Mouse (Mus musculus) spleen, adult 12 weeks (tissue): ENCODE data around the gene Gm45062.
A peak's percentile ranks its signal among the peaks of the same experiment; 100 is the strongest.
"Not testable (repeated sequence)": the region's sequence is repeated elsewhere in the genome, so short reads cannot be mapped to it uniquely, and the experiment has no call there.

ENCODE experiments used
- DNase-seq: peaks from one replicate; pipeline ENCODE4 v3.0.0; 2022; ENCODE audit warnings: low spot score

Gene Gm45062

DNA sequence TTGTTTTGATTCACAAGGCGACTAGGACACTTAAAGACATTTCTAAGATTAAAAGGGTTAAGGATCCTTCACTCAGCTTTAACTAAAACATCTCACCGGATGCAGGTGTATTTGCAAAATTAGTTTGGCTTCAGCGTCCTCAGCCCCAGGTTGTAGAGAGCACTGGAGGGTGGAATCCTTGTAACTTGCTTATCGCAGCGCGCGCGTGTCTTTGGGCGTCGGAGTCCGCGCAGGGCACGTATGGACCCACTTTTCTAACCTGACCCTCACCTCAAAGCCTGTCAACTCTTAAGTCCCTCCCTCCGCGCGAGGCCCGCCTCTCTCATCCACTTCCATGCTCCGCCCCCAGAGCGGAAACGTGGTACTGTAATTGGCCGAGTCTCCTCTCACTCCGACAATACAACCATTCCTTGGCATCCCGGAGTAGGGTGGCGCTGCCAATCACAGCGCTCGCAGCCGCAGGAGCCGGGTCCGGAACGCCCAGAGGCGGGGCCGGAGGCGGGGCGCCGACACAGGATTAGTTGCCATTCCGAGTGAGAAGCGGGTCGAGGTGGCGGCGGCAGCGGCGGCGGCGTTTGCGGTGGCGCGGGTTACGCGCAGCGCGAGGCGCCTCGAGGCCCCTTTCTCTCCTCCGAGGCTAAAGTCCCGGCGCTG, 249.8 kb downstream of the Gm45062 start:
- DNase-seq = peak; percentile 99

DNA sequence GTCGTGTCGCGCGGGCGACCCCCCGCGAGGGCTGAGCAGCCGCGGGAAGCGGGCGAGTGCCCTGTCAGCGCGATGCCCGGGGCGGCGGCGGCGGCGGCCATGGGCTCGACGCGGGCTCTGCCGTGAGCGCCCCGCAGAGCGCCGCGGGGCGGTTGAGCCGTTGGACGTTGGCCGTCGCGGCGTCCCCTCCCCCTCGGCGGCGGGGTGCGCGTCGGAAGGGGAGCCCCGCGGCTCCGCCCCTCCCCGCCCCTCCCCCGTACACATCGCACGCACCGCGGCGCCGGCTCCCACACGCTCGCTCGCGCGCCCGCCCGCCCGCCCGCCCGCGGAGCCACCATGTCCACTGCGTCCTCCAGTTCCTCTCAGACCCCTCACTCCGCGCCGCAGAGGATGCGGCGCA, 250.3 kb downstream of the Gm45062 start, which contains the start of gene Glcci1:
TSS of gene Glcci1 (plus strand) at position 50 of the 400 bp plus-strand sequence.
- DNase-seq = no peak

DNA sequence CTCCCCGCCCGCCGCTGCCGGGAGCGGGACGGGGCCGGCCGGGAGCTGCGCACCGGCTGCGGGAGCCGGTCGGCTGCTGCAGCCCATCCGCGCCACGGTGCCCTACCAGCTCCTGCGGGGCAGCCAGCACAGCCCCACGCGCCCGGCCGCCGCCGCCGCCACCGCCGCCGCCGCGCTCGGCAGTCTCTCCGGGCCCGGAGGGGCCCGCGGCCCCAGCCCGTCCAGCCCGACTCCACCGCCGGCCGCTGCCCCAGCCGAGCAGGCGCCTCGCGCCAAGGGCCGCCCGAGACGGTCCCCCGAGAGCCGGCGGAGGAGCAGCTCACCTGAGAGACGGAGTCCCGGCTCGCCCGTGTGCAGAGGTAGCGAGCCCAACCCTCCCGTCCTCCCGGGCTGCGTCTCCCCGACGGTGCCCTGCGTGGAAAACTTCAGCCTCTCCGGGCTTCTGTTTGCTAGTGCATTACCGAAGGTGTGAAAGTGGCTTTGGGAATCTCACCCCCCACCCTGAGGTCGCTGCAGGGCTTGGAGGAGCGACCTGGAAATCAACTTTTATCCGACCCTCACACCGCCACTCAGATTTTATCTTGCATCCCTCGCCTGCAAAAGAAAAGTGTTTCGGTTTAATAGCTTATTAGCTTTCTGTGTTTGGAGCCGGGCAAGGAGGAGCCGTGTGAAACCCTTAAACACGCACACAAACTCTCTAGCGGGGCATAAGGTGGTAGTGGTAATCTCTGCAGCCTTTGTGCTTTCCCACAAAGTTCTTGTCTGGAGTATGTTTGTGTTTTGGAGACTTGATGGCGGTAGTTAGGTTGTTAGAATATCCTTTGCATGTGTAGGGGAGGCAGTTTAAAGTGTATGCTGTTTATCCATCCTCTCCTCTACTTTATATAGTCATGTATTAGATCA, 251.0 kb downstream of the Gm45062 start:
- peak; percentile 40 for DNase-seq

DNA sequence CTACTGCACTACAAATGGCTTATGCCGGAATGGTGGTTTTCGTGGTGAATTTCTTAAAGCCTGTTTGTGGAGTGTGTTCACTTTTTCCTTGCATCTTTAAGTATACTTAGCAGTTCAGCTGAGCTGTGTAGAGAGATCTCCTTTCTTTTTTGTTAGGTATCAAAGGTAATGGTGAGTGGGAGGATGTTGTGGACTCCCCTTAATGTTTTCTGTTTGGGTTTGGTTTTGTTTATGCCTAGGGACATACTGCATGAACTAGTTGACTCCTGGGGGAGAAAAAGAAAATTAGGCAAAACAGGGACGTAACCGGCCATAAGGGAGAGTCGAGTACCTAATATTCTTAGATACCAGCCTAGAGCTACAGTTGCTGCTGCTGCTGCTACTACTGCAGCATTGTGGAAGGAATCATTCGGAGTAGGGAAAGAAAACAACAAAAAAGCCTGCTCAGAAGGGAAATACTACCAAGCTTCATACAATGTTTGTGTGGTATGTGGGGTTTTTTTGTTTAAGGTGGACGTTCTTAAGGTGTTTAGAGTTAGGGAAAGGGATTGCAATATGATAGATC, 251.7 kb downstream of the Gm45062 start:
- no peak for DNase-seq

DNA sequence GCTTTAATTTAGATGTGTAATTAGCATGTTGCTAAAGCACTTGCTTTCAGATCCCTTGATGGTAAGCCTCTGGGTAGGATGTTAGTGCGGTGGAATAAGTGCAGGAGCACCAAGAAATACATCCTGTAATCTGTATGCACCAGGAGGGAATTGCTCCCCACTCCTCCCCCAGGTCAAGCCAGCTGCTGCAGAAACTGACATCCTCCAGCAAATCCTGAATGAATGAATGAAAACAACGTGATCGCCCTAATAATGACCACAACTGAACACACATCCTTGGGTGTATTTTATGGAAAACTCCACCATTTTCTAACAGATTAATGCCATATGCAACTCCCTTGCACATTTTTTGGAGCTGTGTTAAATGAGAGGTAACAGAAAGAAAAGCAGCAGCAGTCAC, 252.2 kb downstream of the Gm45062 start:
- no peak for DNase-seq

DNA sequence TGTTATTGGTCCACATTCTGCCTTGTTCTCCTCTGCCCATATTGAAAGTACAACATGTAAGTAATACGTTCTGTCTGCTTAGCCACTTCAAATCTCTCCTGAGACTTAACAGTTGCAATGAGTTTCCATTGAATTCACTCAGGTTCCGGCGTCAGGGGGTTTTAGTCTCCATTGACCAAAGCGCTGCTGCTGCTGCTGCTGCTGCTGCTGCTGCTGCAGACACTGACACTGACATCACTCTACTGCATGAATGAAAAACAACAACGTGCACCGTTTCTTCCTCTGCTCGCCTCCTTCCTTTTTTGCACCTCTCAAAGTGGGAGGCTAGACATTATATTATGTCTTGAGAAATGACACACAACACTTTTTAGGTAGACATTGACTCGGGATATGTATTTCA, 253.2 kb downstream of the Gm45062 start:
- no peak for DNase-seq

DNA sequence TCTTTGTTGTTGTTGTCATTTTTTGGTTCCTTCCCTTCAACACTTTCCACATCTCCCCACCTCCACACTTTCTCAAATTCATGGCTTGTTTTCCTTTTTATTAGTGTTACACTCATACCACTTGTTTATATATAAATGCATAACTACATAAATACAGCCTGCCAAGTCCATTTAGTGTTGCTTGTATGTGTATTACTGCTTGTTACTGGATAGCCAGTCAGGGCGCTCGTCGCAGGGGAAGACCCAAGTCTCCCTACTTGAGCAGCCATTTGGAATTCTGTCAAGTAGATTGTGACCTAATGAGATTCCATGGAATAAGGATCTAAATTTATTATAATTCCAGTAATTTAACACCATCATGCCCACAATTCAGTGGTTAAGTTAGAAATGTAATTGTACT, 260.4 kb downstream of the Gm45062 start:
- no peak for DNase-seq

DNA sequence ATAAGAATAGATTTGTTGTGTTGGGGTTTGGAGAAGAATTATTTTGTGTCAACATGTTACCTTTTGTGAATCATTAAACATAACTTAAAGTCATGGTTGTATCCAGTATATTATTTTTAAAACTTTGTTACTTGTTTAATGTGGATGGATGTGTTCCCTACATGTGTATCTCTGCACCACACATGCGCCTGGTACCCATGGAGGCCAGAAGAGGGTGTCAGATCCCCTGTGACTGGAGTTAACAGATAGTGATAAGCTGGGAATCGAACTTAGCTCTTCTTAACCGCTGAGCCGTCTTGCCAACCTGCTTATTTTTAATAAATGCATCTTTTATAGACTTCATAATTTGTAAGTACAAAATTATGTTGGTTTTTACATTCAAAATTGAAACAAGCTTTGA, 262.0 kb downstream of the Gm45062 start:
- DNase-seq = no peak

DNA sequence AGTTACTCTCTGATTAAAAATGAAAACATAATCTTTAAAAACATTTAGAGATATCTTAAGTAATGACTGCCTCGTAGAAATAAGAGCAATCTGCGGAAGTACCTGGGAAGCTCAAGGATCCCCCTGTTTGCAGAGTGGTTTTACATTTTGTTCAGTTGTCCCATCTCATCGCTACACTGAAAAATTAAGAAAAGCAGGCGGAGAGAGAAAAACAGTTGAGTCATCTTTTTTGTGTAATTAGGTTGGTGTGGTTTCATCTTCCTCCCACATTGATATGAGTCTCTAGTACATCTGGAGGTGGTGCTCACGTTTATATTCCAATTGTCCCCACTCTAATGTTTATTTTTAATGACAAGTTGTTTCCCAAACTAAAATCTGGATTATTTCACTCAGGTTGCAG, 265.5 kb downstream of the Gm45062 start:
- no peak for DNase-seq

DNA sequence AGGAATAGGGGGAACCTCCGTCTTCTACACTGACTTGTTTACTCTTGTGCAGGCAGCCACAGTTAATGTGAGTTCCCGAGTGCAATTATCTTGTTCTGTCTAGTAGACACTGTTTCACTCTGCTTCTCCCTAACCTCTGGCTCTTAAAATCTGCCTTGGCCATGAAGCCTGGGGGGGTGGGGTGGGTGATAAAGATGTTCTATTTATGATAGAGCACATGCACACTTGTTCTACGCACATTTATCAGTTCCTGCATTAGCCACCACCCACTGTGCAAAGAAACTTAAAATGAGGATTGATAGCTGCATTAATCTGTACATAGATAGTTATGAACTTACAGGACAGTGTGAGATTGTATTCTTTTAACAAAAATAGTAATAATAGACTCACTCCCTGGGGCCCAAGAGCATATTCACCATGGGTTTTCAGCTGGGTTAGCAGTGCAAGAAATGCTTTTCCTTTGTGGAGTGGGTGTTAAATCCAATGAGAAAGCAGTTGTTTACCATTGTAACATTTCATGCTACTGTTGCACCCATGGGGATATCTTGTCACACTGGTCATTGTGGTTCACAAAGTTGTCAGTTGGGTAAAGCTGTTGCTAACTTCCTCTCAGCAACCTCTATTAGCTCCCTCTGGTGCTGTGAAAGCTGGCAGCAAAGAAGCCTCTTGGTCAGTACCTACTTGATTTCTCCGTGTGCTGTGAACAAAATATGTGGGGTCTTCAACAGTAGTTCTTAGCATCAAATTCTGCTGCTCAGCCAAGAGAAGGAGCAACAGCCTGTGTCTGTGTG, 272.0 kb downstream of the Gm45062 start:
- no peak for DNase-seq

DNA sequence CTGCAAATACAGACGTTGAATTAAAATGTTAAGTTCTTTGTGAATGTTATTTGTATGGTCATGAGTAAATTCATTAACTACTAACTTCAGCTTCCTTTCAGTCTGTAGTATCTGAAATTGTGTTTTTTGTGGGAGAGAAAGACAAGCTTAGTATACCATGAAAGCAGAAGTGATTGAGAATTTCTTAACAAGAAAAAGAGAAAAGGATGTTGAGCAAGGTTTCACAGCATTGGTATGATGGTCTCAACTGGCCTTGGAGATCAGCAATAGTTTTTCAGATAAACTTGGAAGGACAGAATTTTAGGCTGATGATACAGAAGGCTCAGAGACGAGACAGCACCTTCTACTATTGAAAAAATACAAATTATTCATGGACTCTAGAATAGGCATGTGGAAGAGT, 277.7 kb downstream of the Gm45062 start:
- DNase-seq = no peak

DNA sequence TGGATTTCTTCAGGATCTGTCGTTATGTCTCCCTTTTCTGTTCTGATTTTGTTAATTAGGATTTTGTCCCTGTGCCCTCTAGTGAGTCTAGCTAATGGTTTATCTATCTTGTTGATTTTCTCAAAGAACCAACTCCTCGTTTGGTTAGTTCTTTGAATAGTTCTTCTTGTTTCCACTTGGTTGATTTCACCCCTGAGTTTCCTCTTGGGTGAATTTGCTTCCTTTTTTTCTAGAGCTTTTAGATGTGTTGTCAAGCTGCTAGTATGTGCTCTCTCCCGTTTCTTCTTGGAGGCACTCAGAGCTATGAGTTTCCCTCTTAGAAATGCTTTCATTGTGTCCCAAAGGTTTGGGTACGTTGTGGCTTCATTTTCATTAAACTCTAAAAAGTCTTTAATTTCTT, 282.3 kb downstream of the Gm45062 start:
- DNase-seq = not testable (repeated sequence)

DNA sequence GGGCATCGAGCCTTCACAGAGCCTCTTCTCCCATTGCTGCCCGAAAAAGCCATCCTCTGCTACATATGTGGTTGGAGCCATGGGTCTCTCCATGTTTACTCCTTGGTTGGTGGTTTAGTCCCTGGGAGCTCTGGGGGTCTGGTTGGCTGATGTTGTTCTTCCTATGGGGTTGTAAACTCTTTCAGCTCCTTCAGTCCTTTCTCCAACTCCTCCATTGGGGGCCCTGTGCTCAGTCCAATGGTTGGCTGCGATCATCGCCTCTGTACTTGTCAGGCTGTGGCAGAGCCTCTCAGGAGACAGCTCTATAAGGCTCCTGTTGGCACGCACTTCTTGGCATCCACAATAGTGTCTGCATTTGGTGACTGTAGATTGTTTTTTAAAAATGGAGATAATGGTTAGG, 285.6 kb downstream of the Gm45062 start:
- DNase-seq = no peak

DNA sequence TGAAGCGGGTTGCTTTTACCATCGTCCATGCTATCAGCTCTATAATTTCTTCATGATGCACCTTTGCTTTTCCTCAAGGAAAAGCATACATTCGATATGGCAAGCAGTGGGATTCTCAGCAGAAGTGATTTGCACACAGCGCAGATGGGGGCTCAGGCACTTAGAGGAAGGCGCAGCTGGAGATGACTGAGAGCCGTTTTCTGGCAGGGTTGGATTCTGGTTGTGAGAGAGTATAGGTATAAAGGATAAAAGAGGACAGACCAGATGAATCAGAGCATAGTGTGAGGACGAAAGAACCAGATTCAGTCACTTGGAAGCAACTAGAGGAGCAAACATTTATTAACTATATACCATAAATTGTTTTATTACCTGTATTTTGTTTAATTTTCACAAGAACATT, 286.5 kb downstream of the Gm45062 start:
- DNase-seq = no peak

DNA sequence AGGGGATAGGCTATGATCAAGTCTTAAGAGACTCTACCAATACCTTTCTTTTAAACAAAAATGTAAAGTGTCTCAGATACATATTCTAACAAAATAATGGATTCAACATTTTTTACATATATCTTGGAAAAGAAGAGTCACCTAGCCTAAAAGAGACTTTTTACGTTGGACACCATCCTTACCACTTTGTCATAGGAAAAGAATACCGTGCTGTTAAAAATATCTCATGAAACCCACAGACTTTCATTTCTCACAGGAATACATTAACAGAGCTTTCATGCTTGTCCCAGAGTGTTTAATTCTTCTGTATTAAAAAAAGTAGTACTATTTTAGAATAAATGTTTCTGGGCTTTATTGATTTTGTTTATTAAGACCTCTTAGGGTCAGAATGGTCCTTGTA, 291.9 kb downstream of the Gm45062 start:
- no peak for DNase-seq

DNA sequence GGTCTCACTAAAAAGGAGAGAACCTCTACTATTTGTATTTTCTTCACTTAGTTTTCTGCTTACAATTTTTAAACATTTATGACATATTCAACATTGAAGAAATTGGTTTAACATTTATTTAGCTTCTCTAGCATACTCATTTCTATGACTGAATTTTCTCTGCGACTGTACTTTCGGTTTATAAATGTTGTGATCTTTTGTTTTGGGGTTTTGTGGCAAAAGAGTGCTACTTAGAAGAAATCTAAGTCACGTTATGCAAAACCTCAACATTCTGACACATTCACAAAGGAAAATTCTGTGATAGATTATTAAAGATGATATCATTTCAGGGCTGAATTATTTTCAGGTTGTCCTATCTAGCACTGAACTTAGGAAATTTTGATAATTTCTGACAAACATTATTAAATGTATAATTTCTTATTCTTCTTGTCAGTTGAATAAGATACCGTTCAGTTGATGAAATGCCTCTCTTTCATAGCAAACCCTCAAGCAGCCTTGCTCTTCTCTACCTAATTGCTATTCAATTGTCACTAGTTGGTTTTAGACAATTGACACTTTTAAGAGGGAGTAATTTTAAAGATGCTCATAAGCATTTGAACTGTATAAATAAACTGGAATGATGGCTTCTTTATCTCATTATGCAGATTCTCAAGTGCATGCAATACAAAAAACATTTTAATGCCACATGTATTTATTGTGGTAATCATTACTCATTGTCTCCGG, 297.8 kb downstream of the Gm45062 start:
- no peak for DNase-seq

DNA sequence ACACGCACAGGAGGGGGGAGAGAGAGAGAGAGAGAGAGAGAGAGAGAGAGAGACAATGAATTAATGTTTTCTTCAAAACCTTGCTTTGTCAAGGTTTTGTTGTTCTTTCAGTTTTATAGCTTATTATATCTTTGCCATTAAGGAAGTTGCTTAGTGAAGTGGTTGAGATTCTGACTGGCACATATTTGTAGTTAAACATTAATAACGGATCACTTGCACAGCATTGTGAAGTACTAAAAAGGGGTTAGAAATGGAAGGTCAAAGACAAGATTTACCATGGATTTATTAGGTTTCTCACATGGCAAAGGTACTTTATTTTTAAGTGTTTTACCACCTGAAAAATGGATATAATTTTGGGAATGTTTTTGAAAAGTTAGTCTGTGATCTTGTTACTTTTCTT, 301.4 kb downstream of the Gm45062 start:
- DNase-seq = no peak

DNA sequence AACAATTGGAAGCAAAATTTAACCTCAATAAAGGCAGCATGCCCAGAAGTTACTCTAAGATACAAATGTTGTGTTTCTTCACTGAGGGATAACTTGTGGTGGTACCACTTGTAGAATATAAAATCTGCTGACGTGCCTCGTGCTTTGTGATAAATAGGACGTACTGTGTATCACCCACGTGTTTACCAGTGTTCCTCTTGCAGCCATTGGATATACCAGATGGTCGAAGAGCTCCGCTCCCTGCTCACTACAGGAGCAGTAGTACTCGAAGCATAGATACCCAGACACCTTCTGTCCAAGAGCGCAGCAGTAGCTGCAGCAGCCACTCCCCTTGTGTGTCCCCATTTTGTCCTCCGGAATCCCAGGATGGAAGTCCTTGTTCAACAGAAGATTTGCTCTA, 323.1 kb downstream of the Gm45062 start:
- no peak for DNase-seq

DNA sequence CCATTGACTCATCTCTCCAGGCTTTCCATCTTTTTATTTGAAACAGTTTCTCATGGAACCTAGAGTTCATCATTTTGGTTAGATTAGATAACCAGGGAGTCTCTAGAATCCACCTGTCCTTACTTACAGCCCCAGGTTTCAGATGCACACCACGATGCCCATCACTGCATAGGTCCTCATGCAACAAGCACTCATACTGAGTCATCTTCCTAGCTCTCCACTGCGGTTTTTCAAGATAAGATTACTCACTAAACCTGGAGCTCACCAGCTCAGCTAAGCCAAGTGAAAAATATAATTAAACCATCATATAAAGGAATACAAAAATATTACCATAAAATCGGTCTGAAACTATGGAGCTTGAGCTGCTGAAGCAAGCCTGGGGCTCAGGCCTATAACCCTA, 324.6 kb downstream of the Gm45062 start:
- no peak for DNase-seq

DNA sequence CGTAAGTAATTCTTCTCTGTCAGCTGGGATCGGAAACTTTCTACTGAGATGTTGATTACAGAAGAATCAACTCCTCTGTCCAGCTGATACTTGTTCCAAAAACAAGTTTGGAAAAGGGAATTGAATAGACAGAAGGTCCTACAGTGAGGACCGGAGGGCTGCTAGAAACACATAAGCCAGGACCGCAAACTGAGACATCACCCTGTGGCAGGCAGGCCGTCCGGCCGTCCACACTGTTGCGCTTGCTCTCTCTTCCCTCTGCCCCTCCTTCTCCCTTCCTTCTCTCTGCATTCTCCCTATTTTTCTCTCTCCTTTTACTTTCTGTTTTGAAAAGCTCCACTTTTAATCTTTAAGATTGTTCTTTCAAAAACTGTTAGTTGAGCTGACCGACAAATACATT, 332.4 kb downstream of the Gm45062 start:
- DNase-seq = no peak

DNA sequence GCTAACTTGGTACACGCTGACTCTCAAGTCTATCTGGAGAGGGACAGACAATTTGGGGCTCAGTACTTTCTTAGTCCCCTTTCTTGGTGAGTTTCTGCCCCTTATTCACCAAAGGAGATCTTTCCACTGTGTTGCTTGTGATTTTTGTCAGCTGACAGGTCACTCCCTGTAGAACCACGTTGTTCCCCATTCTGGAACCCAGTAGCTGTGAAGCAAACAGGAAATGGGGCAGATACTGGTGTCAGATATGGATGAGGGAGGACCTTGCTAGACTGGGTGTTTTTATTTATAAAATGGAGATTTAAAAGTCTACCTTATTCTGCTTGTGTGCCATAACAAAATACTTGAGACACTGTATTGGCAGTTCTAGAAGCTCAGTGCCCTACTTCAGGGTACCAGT, 358.1 kb downstream of the Gm45062 start:
- no peak for DNase-seq
